Mouse (Mus musculus) liver, postnatal 0 days (tissue): ENCODE results near the gene Lrp2.

Source experiments
- CTCF ChIP-seq: sonication (generic); IDR thresholded peaks from 2 replicates; pipeline ENCODE4 v1.5.1; 2016; ENCODE audit warnings: antibody characterized with exemption, low read depth
- EP300 ChIP-seq: IDR thresholded peaks from 2 replicates; pipeline ENCODE4 v1.6.1; 2016; ENCODE audit warnings: antibody characterized with exemption, low read depth, mild to moderate bottlenecking

DNA sequence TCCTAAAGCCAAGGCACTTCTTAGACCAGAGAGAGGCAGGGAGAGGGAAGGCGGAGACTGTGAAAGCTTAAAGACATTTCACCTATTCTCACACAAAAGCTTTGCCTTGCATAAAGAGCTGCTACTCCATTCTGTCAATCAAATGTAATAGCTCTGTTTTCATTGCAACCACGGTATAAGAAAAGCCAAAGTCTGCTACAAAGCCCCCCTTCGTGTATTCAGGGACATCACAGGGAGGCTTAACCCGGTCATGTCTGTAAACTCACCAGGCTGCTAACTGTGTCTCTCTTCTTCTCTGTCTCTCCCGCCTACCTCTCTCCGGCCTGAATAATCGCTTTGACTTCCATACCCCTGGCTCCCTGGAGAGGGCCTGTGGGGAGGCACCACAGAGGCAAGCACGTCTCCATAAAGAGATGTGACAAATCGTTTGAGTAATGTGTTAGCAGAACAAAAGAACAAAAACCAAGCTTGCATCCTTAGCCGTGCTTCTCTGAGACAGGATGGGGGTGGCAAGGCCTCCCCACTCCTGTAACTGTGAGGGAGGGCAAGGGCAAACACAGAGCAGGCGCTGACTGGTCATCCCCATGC is 167.5 kb downstream of the Lrp2 start:
- TF ChIP-seq CTCF (no peak), EP300 (no peak)
